In genomic region chr4:62661311-62661849, GRCm38 (mm10) we compare ENCODE assay signal across 8 mouse cellular contexts.
DNase-seq lines count a peak whose midpoint lies in the region; ATAC-seq lines count a peak whose summit lies in the region.

No protein-coding gene starts in this region.

- H3K4me1 ChIP-seq in liver, embryonic 11.5 days (replicated peaks; ENCODE audit: control insufficient read depth, insufficient read depth, low read length), result peaks cover 28% of the 10 kb centered on the region
- H3K4me1 ChIP-seq in brown adipose tissue, adult 24 weeks (ENCODE audit: control insufficient read depth, insufficient read depth, insufficient read length, low read length), result peaks cover 52% of the 10 kb centered on the region
- H3K4me1 ChIP-seq in intestine, embryonic 15.5 days (replicated peaks), result peaks cover 46% of the 10 kb centered on the region

- no peak overlapping the region for H3K4me3 ChIP-seq in liver, embryonic 11.5 days (ENCODE audit: low read depth, low read length)
- no peak overlapping the region for H3K4me3 ChIP-seq in brown adipose tissue, adult 24 weeks (ENCODE audit: insufficient read depth, low read depth, low read length)
- H3K4me3 ChIP-seq in intestine, embryonic 15.5 days (replicated peaks), result no peak overlapping the region

- 0 out of 2 replicates have a peak, but pooled peaks have one; percentile 40 for ATAC-seq in liver, embryonic 11.5 days (replicated peaks; ENCODE audit: low FRiP score)
- ATAC-seq in intestine, embryonic 15.5 days, result peak; percentile 73

- H3K9me3 ChIP-seq in liver, embryonic 11.5 days (ENCODE audit: control insufficient read depth, low read length), result no peaks in the 10 kb centered on the region
- no peaks in the 10 kb centered on the region for H3K9me3 ChIP-seq in intestine, embryonic 15.5 days

- DNase-seq in liver, embryonic 11.5 days (ENCODE audit: low spot score), result no peak
- DNase-seq in liver, result no peak
- peak; percentile 51 for DNase-seq in lung, postnatal 10 days
- no peak for DNase-seq in yolk sac, embryonic 10.5 days (ENCODE audit: low spot score)
- no peak for DNase-seq in ovary, postnatal 36 days (ENCODE audit: low spot score)
- no peak for DNase-seq in adrenal gland, postnatal 36 days

- no peaks in the 10 kb centered on the region for H3K27me3 ChIP-seq in liver, embryonic 11.5 days (replicated peaks; ENCODE audit: control insufficient read depth, insufficient read depth, low read length)
- no peaks in the 10 kb centered on the region for H3K27me3 ChIP-seq in intestine, embryonic 15.5 days (replicated peaks)

- no peak overlapping the region for H3K27ac ChIP-seq in liver, embryonic 11.5 days (ENCODE audit: low read depth, low read length)
- H3K27ac ChIP-seq in brown adipose tissue, adult 24 weeks (replicated peaks; ENCODE audit: low read depth, low read length), result peak overlapping the region; percentile 89
- peak overlapping the region; percentile 82 for H3K27ac ChIP-seq in intestine, embryonic 15.5 days

- 40% methylated on average over 8 of the region's 8 CpGs for WGBS in liver, embryonic 11.5 days
- WGBS in intestine, embryonic 15.5 days, result 69% methylated on average over 8 of the region's 8 CpGs

- no peak overlapping the region for H3K9ac ChIP-seq in liver, embryonic 11.5 days (ENCODE audit: low read depth, low read length)
- no peak overlapping the region for H3K9ac ChIP-seq in intestine, embryonic 15.5 days

- H3K4me2 ChIP-seq in liver, embryonic 11.5 days, result no peak overlapping the region
- no peak overlapping the region for H3K4me2 ChIP-seq in intestine, embryonic 15.5 days (replicated peaks)

- no peaks in the 10 kb centered on the region for H3K36me3 ChIP-seq in liver, embryonic 11.5 days (ENCODE audit: control insufficient read depth, insufficient read depth, low read length)
- no peaks in the 10 kb centered on the region for H3K36me3 ChIP-seq in intestine, embryonic 15.5 days
